Mouse (Mus musculus) myocyte (in vitro differentiated cells): ENCODE data around the gene Bst1.

Source experiments
- E2F4 ChIP-seq: IDR thresholded peaks from one replicate; pipeline ENCODE4 v1.6.1; 2011; ENCODE audit warnings: mild to moderate bottlenecking, control low read depth, moderate library complexity; ENCODE audit not compliant: insufficient read depth
- MAX ChIP-seq: IDR thresholded peaks from one replicate; pipeline ENCODE4 v1.6.1; 2011; ENCODE audit warnings: low read depth, mild to moderate bottlenecking, control low read depth
- MYOD1 ChIP-seq, 3 experiments: IDR thresholded peaks; one replicate each; pipeline ENCODE4 v1.6.1; 2011; ENCODE audit warnings: control low read depth in 2 of 3, low read depth in 2 of 3, mild to moderate bottlenecking in 2 of 3, moderate library complexity in 1 of 3; ENCODE audit not compliant: insufficient read length in 2 of 3, control insufficient read depth in 1 of 3
- MYOG ChIP-seq, 3 experiments: IDR thresholded peaks; one replicate each; pipeline ENCODE4 v1.6.1; 2011; ENCODE audit warnings: control low read depth in 2 of 3, low read depth in 2 of 3, mild to moderate bottlenecking in 2 of 3; ENCODE audit not compliant: insufficient read length in 2 of 3, control insufficient read depth in 1 of 3, insufficient read depth in 1 of 3
- POLR2A ChIP-seq: IDR thresholded peaks from one replicate; pipeline ENCODE4 v1.6.1; 2011; ENCODE audit warnings: low read depth, mild to moderate bottlenecking, control low read depth, moderate library complexity; ENCODE audit not compliant: insufficient read length
- SRF ChIP-seq: IDR thresholded peaks from one replicate; pipeline ENCODE4 v1.6.1; 2011; ENCODE audit warnings: low read depth; ENCODE audit not compliant: control insufficient read depth, insufficient read length
- TCF12 ChIP-seq: IDR thresholded peaks from one replicate; pipeline ENCODE4 v1.6.1; 2011; ENCODE audit warnings: mild to moderate bottlenecking, control low read depth; ENCODE audit not compliant: poor library complexity, insufficient read depth, severe bottlenecking

DNA sequence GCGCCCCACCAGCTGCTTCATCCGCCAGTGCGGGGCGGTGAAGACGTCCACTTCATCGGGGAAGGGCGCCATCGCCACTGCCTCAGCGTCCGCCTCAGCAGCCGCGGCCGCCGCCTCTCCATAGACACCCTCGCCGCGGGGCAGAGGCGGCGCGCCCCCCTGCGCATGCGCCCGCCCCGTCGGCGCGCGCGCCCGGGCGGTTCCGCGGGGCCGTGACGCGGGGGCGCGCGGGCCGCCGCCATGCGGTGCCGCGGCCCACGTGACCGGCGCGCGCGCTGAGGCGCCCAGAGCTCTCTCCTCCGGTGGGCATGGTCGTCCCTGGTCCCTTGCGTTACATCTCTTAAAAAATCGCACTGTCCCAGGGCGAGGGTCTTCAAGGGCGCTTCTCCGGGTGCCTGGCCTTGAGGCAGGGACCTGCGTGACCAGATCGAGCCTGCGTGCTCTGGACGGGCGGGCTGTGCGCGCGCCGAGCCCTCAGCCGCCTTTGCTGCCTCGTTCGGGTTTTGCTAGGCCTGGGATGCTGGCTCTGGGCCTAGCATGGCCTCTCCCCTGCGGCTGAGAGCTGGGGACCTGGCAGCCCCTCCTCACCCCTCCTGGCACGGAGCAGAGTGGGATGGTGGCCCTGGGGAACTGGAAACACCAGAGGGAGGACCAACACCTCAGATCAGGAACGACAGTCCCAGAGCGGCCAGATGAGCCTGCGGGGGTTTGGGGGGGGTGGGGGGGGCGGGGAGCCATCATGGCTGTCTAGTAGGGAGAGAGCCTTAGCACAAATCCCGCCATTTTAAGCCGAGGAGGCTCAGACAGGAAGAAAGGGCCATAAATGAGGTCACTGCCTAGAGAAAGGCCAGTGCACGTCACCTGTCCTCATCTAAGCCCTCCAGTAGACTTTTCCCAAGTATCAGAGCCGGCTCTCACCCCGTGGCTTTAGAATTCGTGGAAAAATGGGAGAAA, 36.4 kb upstream of the Bst1 start:
- TF ChIP-seq SRF (no peak), E2F4 (no peak), POLR2A (peak; percentile 85), MYOG (IDR thresholded peaks at IDR 0.05; ENCODE audit: control insufficient read depth in 1 of 3, insufficient read depth in 1 of 3, insufficient read length in 2 of 3, low read depth in 2 of 3) (no peak), MYOD1 (IDR thresholded peaks at IDR 0.05; ENCODE audit: control insufficient read depth in 1 of 3, insufficient read length in 2 of 3, low read depth in 2 of 3) (peak in 1 of 3 experiments; percentile 10), TCF12 (no peak), MAX (no peak)
